Comparison of ENCODE assay signal across 8 mouse cellular contexts in genomic region chr16:92313953-92314741, GRCm38 (mm10). TPM values are rescaled to one million over a fixed set of nuclear protein-coding genes. Genes with fewer than 3 reads are reported as not detected.
A peak's percentile ranks its signal among the peaks of the same experiment; 100 is the strongest.
DNase-seq lines count a peak whose midpoint lies in the region; ATAC-seq and TF ChIP-seq lines count a peak whose summit lies in the region.

No protein-coding gene starts in this region.

- TF ChIP-seq POLR2A in small intestine, adult 2 months (IDR thresholded peaks at IDR 0.05; ENCODE audit: low read depth, low read length) = no peak

- peak; percentile 40 for DNase-seq in kidney, adult 18-20 months
- no peak for DNase-seq in kidney, adult 11 months
- peak; percentile 54 for DNase-seq in cerebellum, adult 11-12 months
- DNase-seq in forebrain, embryonic 14.5 days (ENCODE audit: low spot score) = peak; percentile 83
- peak; percentile 76 for DNase-seq in hindbrain, embryonic 14.5 days (ENCODE audit: low spot score)
- DNase-seq in left cerebral cortex, postnatal 14 days (ENCODE audit: low spot score in 2 of 2) = peak; percentile 52 to 84

- peak; percentile 87; the same call in 1 of the 2 replicates for TF ChIP-seq CTCF in small intestine, adult 2 months (IDR thresholded peaks at IDR 0.05; ENCODE audit: extremely low read depth, insufficient read length, insufficient replicate concordance, low read depth, low read length)

- 50% methylated on average over 13 of the region's 13 CpGs for WGBS in forebrain, embryonic 14.5 days
- WGBS in hindbrain, embryonic 14.5 days = 48% methylated on average over 13 of the region's 13 CpGs
- 56% methylated on average over 13 of the region's 13 CpGs for WGBS in small intestine, adult 2 months

- no peak overlapping the region for H3K9ac ChIP-seq in forebrain, embryonic 14.5 days (ENCODE audit: low read length)
- H3K9ac ChIP-seq in hindbrain, embryonic 14.5 days = no peak overlapping the region

- H3K4me3 ChIP-seq in forebrain, embryonic 14.5 days (ENCODE audit: low read depth, low read length) = no peak overlapping the region
- H3K4me3 ChIP-seq in hindbrain, embryonic 14.5 days (replicated peaks; ENCODE audit: low read length) = no peak overlapping the region
- no peak overlapping the region for H3K4me3 ChIP-seq in small intestine, adult 2 months (ENCODE audit: low read depth, low read length)

- ATAC-seq in forebrain, embryonic 14.5 days = peak; percentile 64
- ATAC-seq in hindbrain, embryonic 14.5 days (ENCODE audit: low FRiP score) = peak; percentile 77
- ATAC-seq in megakaryocyte-erythroid progenitor cell, adult 5-6 weeks (replicated peaks; ENCODE audit: low FRiP score, low TSS enrichment, poor library complexity, severe bottlenecking) = peak; percentile 95

- no peaks in the 10 kb centered on the region for H3K9me3 ChIP-seq in forebrain, embryonic 14.5 days (replicated peaks; ENCODE audit: control insufficient read depth, low read length)
- H3K9me3 ChIP-seq in hindbrain, embryonic 14.5 days (ENCODE audit: control insufficient read depth, low read length) = no peaks in the 10 kb centered on the region

- no peak overlapping the region for H3K27ac ChIP-seq in forebrain, embryonic 14.5 days (ENCODE audit: low read depth, low read length)
- no peak overlapping the region for H3K27ac ChIP-seq in hindbrain, embryonic 14.5 days
- H3K27ac ChIP-seq in small intestine, adult 2 months (ENCODE audit: insufficient read depth, low read depth, low read length) = no peak overlapping the region

- no peaks in the 10 kb centered on the region for H3K4me1 ChIP-seq in forebrain, embryonic 14.5 days (ENCODE audit: control insufficient read depth, insufficient read depth, low read length)
- H3K4me1 ChIP-seq in hindbrain, embryonic 14.5 days (replicated peaks; ENCODE audit: control insufficient read depth, insufficient read depth, low read length) = no peaks in the 10 kb centered on the region
- H3K4me1 ChIP-seq in small intestine, adult 2 months (ENCODE audit: control insufficient read depth, insufficient read depth, insufficient read length, low read length) = no peaks in the 10 kb centered on the region; the same call in 1 of the 2 replicates

- no peak overlapping the region for H3K4me2 ChIP-seq in forebrain, embryonic 14.5 days (ENCODE audit: low read length)
- H3K4me2 ChIP-seq in hindbrain, embryonic 14.5 days (replicated peaks) = no peak overlapping the region

- no peaks in the 10 kb centered on the region for H3K27me3 ChIP-seq in forebrain, embryonic 14.5 days (replicated peaks; ENCODE audit: control insufficient read depth, insufficient read depth, low read length)
- no peaks in the 10 kb centered on the region for H3K27me3 ChIP-seq in hindbrain, embryonic 14.5 days (ENCODE audit: control insufficient read depth, insufficient read depth, low read length)
- H3K27me3 ChIP-seq in small intestine, adult 2 months (ENCODE audit: control insufficient read depth, insufficient read depth, low read length) = no peaks in the 10 kb centered on the region

- intact Hi-C loops in left cerebral cortex, postnatal 14 days (cut with DNase I) = loop anchor here (5.0 kb wide), 1 partner anchor 143 kb away; no protein-coding TSS in a partner anchor

- peaks cover 33% of the 10 kb centered on the region for H3K36me3 ChIP-seq in forebrain, embryonic 14.5 days (ENCODE audit: control insufficient read depth, insufficient read depth, low read length)
- peaks cover 31% of the 10 kb centered on the region for H3K36me3 ChIP-seq in hindbrain, embryonic 14.5 days (replicated peaks; ENCODE audit: control insufficient read depth, insufficient read depth)
- peaks cover 17% of the 10 kb centered on the region for H3K36me3 ChIP-seq in small intestine, adult 2 months (ENCODE audit: control insufficient read depth, insufficient read depth, low read length)

RNA-seq across cellular contexts. Expression of gene Fam243, which starts 7.1 kb away (rescaled TPM):
- polyA plus RNA-seq in forebrain, embryonic 14.5 days (2014; fragmentation: Nextera tagmentation; extraction: Ambion mirVana) = 0.13 TPM in 1 of 2 replicates, not detected in the other
- 0.17 and 0.20 TPM in 2 replicates for polyA plus RNA-seq in hindbrain, embryonic 14.5 days (2014; fragmentation: Nextera tagmentation; extraction: Ambion mirVana)
- not detected for total RNA-seq in left cerebral cortex, postnatal 14 days (2021)
- total RNA-seq in megakaryocyte-erythroid progenitor cell, adult 5-6 weeks (2014; fragmentation: Nextera tagmentation) = not detected in 2 replicates
- total RNA-seq in megakaryocyte-erythroid progenitor cell, adult 5-6 weeks (2017) = not detected in 2 replicates
- polyA plus RNA-seq in small intestine, adult 2 months (2012; rRNA removed) = not detected in 2 replicates

RNA-seq across cellular contexts. Expression of gene Smim11, which starts 13.1 kb away (rescaled TPM):
- polyA plus RNA-seq in forebrain, embryonic 14.5 days (2014; fragmentation: Nextera tagmentation; extraction: Ambion mirVana) = 95.3 and 110 TPM in 2 replicates
- 63.8 and 66.1 TPM in 2 replicates for polyA plus RNA-seq in hindbrain, embryonic 14.5 days (2014; fragmentation: Nextera tagmentation; extraction: Ambion mirVana)
- total RNA-seq in left cerebral cortex, postnatal 14 days (2021) = 10 to 100 TPM; 13.4 to 15.3 TPM
- total RNA-seq in megakaryocyte-erythroid progenitor cell, adult 5-6 weeks (2014; fragmentation: Nextera tagmentation) = 83.4 and 84.1 TPM in 2 replicates
- total RNA-seq in megakaryocyte-erythroid progenitor cell, adult 5-6 weeks (2017) = 161 and 180 TPM in 2 replicates
- polyA plus RNA-seq in small intestine, adult 2 months (2012; rRNA removed) = 14.6 and 18.2 TPM in 2 replicates

RNA-seq across cellular contexts. Expression of gene Kcne2, which starts 22.0 kb away (rescaled TPM):
- 17.6 and 19.4 TPM in 2 replicates for polyA plus RNA-seq in forebrain, embryonic 14.5 days (2014; fragmentation: Nextera tagmentation; extraction: Ambion mirVana)
- 32.3 and 53.8 TPM in 2 replicates for polyA plus RNA-seq in hindbrain, embryonic 14.5 days (2014; fragmentation: Nextera tagmentation; extraction: Ambion mirVana)
- under 1 TPM; 0.42 to 0.66 TPM for total RNA-seq in left cerebral cortex, postnatal 14 days (2021)
- total RNA-seq in megakaryocyte-erythroid progenitor cell, adult 5-6 weeks (2014; fragmentation: Nextera tagmentation) = not detected in 2 replicates
- not detected in 2 replicates for total RNA-seq in megakaryocyte-erythroid progenitor cell, adult 5-6 weeks (2017)
- polyA plus RNA-seq in small intestine, adult 2 months (2012; rRNA removed) = not detected in 2 replicates

RNA-seq across cellular contexts. Expression of gene Kcne1, which starts 45.1 kb away (rescaled TPM):
- 0.10 TPM in 1 of 2 replicates, not detected in the other for polyA plus RNA-seq in forebrain, embryonic 14.5 days (2014; fragmentation: Nextera tagmentation; extraction: Ambion mirVana)
- polyA plus RNA-seq in hindbrain, embryonic 14.5 days (2014; fragmentation: Nextera tagmentation; extraction: Ambion mirVana) = 0.23 TPM in 1 of 2 replicates, not detected in the other
- total RNA-seq in left cerebral cortex, postnatal 14 days (2021) = not detected
- not detected in 2 replicates for total RNA-seq in megakaryocyte-erythroid progenitor cell, adult 5-6 weeks (2014; fragmentation: Nextera tagmentation)
- total RNA-seq in megakaryocyte-erythroid progenitor cell, adult 5-6 weeks (2017) = not detected in 2 replicates
- polyA plus RNA-seq in small intestine, adult 2 months (2012; rRNA removed) = not detected in 2 replicates

Comparison
In these comparisons a context has a peak if more than half of its experiments do, and no peak if none do; other contexts are left out.
1. RNA of gene Kcne2, which starts 22.0 kb away (polyA plus RNA-seq): 32.3 to 53.8 TPM in hindbrain, embryonic 14.5 days and 17.6 to 19.4 TPM in forebrain, embryonic 14.5 days; not detected in small intestine, adult 2 months; every median in the first group is over 10 times any median in the second.
2. Peak in every context shown above with its lines, with median percentiles within 50 percentile points of each other: ATAC-seq.